Mouse (Mus musculus) embryonic facial prominence, embryonic 11.5 days (tissue): Measurements from ENCODE around the gene Gdpgp1. TPM values are rescaled to one million over a fixed set of nuclear protein-coding genes. Genes with fewer than 3 reads are reported as not detected.

ENCODE experiments used
- ATAC-seq: fragments of 200-750 bp; cut with Nextera tagmentation; replicated peaks from 2 replicates; pipeline ENCODE4 v1.8.0; 2017; ENCODE audit warnings: low read depth; ENCODE audit not compliant: insufficient number of reproducible peaks, low FRiP score, low TSS enrichment
- DNase-seq: peaks from one replicate; pipeline ENCODE4 v3.0.0-alpha.2; 2015; ENCODE audit warnings: low spot score
- H3K27ac ChIP-seq: fragments of 300-500 bp; sonication (generic); replicated peaks from 2 replicates; pipeline ENCODE4 v1.5.1; 2014; ENCODE audit warnings: mild to moderate bottlenecking, low read depth, low read length, control low read depth
- H3K27me3 ChIP-seq: fragments of 300-500 bp; sonication (generic); 2 replicates; pipeline ENCODE4 v1.6.1; 2014; ENCODE audit warnings: mild to moderate bottlenecking, low read length, moderate library complexity, mixed read lengths; ENCODE audit not compliant: control insufficient read depth, insufficient read depth
- H3K36me3 ChIP-seq: fragments of 300-500 bp; sonication (generic); replicated peaks from 2 replicates; pipeline ENCODE4 v1.6.1; 2014; ENCODE audit warnings: low read depth, mild to moderate bottlenecking, low read length, moderate library complexity, mixed read lengths; ENCODE audit not compliant: control insufficient read depth, insufficient read depth
- H3K4me1 ChIP-seq: fragments of 300-500 bp; sonication (generic); 2 replicates; pipeline ENCODE4 v1.6.1; 2014; ENCODE audit warnings: low read length, mixed read lengths; ENCODE audit not compliant: control insufficient read depth, insufficient read depth
- H3K4me2 ChIP-seq: fragments of 300-500 bp; sonication (generic); 2 replicates; pipeline ENCODE4 v1.6.1; 2014; ENCODE audit warnings: low read depth, mild to moderate bottlenecking, control low read depth, low read length, moderate library complexity
- H3K4me3 ChIP-seq: fragments of 300-500 bp; sonication (generic); 2 replicates; pipeline ENCODE4 v1.5.1; 2014; ENCODE audit warnings: low read depth, low read length, control low read depth
- H3K9ac ChIP-seq: fragments of 300-500 bp; sonication (generic); replicated peaks from 2 replicates; pipeline ENCODE4 v1.6.1; 2014; ENCODE audit warnings: mild to moderate bottlenecking, control low read depth, low read length
- H3K9me3 ChIP-seq: fragments of 300-500 bp; sonication (generic); replicated peaks from 2 replicates; pipeline ENCODE4 v1.6.1; 2016; ENCODE audit warnings: mild to moderate bottlenecking, low read length, inconsistent platforms, mixed read lengths; ENCODE audit not compliant: control insufficient read depth
- WGBS: fragments of 180-500 bp; shearing (Covaris S2); extraction: QIAGEN DNeasy Blood & Tissue Kit; methylation state at CpG from one replicate; pipeline ENCODE4 v1.1.7; 2014; 5-methylcytosine and 5-hydroxymethylcytosine counted together
- polyA plus RNA-seq: library from polyadenylated mRNA; unstranded; fragments of >200 nt; fragmentation: Nextera tagmentation; extraction: Ambion mirVana; gene quantifications from 2 replicates; pipeline ENCODE4 v1.2.1, GENCODE M21; 2014

Gdpgp1 gene
- polyA plus RNA-seq, 1 experiment from 2014 or later: 2.2 TPM

- Histone ChIP-seq H3K27me3 (no peaks in the 10 kb centered on the region), H3K27ac (no peak overlapping the region), H3K4me2 (no peak overlapping the region), H3K9me3 (peaks cover 5% of the 10 kb centered on the region; the same call in 1 of the 2 replicates), H3K4me3 (no peak overlapping the region), H3K9ac (no peak overlapping the region), H3K4me1 (no peaks in the 10 kb centered on the region), H3K36me3 (peaks cover 20% of the 10 kb centered on the region)
- DNase-seq: no peak
- 96% methylated on average over 4 of the region's 4 CpGs for WGBS
- ATAC-seq: no peak
Measured at GRCm38 (mm10) chr7:80276374-80276773, 43.7 kb downstream of the Gdpgp1 start.

- ATAC-seq (no peak), DNase-seq (no peak)
- Histone ChIP-seq H3K9ac (no peak overlapping the region), H3K4me2 (no peak overlapping the region), H3K4me3 (no peak overlapping the region), H3K27ac (no peak overlapping the region), H3K4me1 (no peaks in the 10 kb centered on the region), H3K36me3 (peaks cover 7% of the 10 kb centered on the region), H3K27me3 (no peaks in the 10 kb centered on the region), H3K9me3 (no peaks in the 10 kb centered on the region)
- WGBS: 87% methylated on average over 10 of the region's 10 CpGs
Measured at GRCm38 (mm10) chr7:80280032-80280431, 47.4 kb downstream of the Gdpgp1 start.

GRCm38 (mm10) chr7:80280998-80281397 is 48.3 kb downstream of the Gdpgp1 start:
- Histone ChIP-seq H3K27me3 (no peaks in the 10 kb centered on the region), H3K9me3 (no peaks in the 10 kb centered on the region), H3K27ac (no peak overlapping the region), H3K4me1 (no peaks in the 10 kb centered on the region), H3K4me2 (no peak overlapping the region), H3K36me3 (peaks cover 6% of the 10 kb centered on the region), H3K4me3 (no peak overlapping the region), H3K9ac (no peak overlapping the region)
- ATAC-seq: no peak
- WGBS: 84% methylated on average over 2 of the region's 2 CpGs
- no peak for DNase-seq

- WGBS: 83% methylated on average over 3 of the region's 3 CpGs
- ATAC-seq: no peak
- no peaks in the 10 kb centered on the region for H3K27me3 ChIP-seq
- no peak overlapping the region for H3K4me2 ChIP-seq
- no peak overlapping the region for H3K9ac ChIP-seq
- H3K9me3 ChIP-seq: no peaks in the 10 kb centered on the region
- H3K27ac ChIP-seq: no peak overlapping the region
- no peak for DNase-seq
- no peak overlapping the region for H3K4me3 ChIP-seq
- H3K36me3 ChIP-seq: peaks cover 3% of the 10 kb centered on the region; the same call in 1 of the 2 replicates
- H3K4me1 ChIP-seq: no peaks in the 10 kb centered on the region
Measured at GRCm38 (mm10) chr7:80281646-80282045, 49.0 kb downstream of the Gdpgp1 start.

GRCm38 (mm10) chr7:80283226-80283918 is 50.7 kb downstream of the Gdpgp1 start:
- no peak for DNase-seq
- ATAC-seq: no peak
- H3K9me3 ChIP-seq: no peaks in the 10 kb centered on the region
- 79% methylated on average over 3 of the region's 3 CpGs for WGBS
- H3K4me1 ChIP-seq: no peaks in the 10 kb centered on the region
- no peak overlapping the region for H3K27ac ChIP-seq
- H3K9ac ChIP-seq: no peak overlapping the region
- H3K4me2 ChIP-seq: no peak overlapping the region
- no peak overlapping the region for H3K4me3 ChIP-seq
- H3K27me3 ChIP-seq: no peaks in the 10 kb centered on the region
- peaks cover 3% of the 10 kb centered on the region; the same call in 1 of the 2 replicates for H3K36me3 ChIP-seq

GRCm38 (mm10) chr7:80284391-80284790 is 51.7 kb downstream of the Gdpgp1 start:
- no peak overlapping the region for H3K9ac ChIP-seq
- WGBS: 91% methylated on average over 5 of the region's 5 CpGs
- H3K4me1 ChIP-seq: no peaks in the 10 kb centered on the region
- H3K36me3 ChIP-seq: peaks cover 3% of the 10 kb centered on the region; the same call in 1 of the 2 replicates
- no peak for ATAC-seq
- H3K4me3 ChIP-seq: no peak overlapping the region
- DNase-seq: no peak
- no peak overlapping the region for H3K4me2 ChIP-seq
- no peak overlapping the region for H3K27ac ChIP-seq
- no peaks in the 10 kb centered on the region for H3K9me3 ChIP-seq
- no peaks in the 10 kb centered on the region for H3K27me3 ChIP-seq

- H3K4me2 ChIP-seq: no peak overlapping the region
- H3K27me3 ChIP-seq: no peaks in the 10 kb centered on the region
- no peaks in the 10 kb centered on the region for H3K4me1 ChIP-seq
- WGBS: 94% methylated on average over 6 of the region's 6 CpGs
- H3K27ac ChIP-seq: no peak overlapping the region
- ATAC-seq (no peak), DNase-seq (no peak)
- no peaks in the 10 kb centered on the region for H3K9me3 ChIP-seq
- peaks cover 3% of the 10 kb centered on the region; the same call in 1 of the 2 replicates for H3K36me3 ChIP-seq
- no peak overlapping the region for H3K9ac ChIP-seq
- H3K4me3 ChIP-seq: no peak overlapping the region
Measured at GRCm38 (mm10) chr7:80285725-80286124, 53.1 kb downstream of the Gdpgp1 start.

- H3K4me1 ChIP-seq: no peaks in the 10 kb centered on the region
- H3K9ac ChIP-seq: no peak overlapping the region
- no peaks in the 10 kb centered on the region for H3K9me3 ChIP-seq
- 75% methylated on average over 10 of the region's 10 CpGs for WGBS
- no peak for ATAC-seq
- no peaks in the 10 kb centered on the region for H3K27me3 ChIP-seq
- no peak for DNase-seq
- H3K27ac ChIP-seq: no peak overlapping the region
- H3K36me3 ChIP-seq: peaks cover 3% of the 10 kb centered on the region; the same call in 1 of the 2 replicates
- no peak overlapping the region for H3K4me3 ChIP-seq
- no peak overlapping the region for H3K4me2 ChIP-seq
Measured at GRCm38 (mm10) chr7:80287736-80288135, 55.1 kb downstream of the Gdpgp1 start.
